Mouse (Mus musculus): Measurements from ENCODE around the gene Myof. TPM values are rescaled to one million over a fixed set of nuclear protein-coding genes. Genes with fewer than 3 reads are reported as not detected.
A peak's percentile ranks its signal among the peaks of the same experiment; 100 is the strongest.

The Myof gene
- polyA plus RNA-seq, 1 experiment from 2014 or later = 16.5 TPM

- Histone ChIP-seq H3K27me3 (no peaks in the 10 kb centered on the region), H3K4me3 (replicated peaks) (no peak overlapping the region), H3K9ac (no peak overlapping the region), H3K4me1 (no peaks in the 10 kb centered on the region), H3K9me3 (replicated peaks) (no peaks in the 10 kb centered on the region), H3K27ac (no peak overlapping the region), H3K36me3 (no peaks in the 10 kb centered on the region), H3K4me2 (no peak overlapping the region)
- no peak for ATAC-seq (replicated peaks; ENCODE audit: low FRiP score)
- WGBS = 71% methylated on average over 3 of the region's 3 CpGs
These were observed 118.1 kb downstream of the Myof start for GRCm38 (mm10) chr19:37925323-37925722.

DNA sequence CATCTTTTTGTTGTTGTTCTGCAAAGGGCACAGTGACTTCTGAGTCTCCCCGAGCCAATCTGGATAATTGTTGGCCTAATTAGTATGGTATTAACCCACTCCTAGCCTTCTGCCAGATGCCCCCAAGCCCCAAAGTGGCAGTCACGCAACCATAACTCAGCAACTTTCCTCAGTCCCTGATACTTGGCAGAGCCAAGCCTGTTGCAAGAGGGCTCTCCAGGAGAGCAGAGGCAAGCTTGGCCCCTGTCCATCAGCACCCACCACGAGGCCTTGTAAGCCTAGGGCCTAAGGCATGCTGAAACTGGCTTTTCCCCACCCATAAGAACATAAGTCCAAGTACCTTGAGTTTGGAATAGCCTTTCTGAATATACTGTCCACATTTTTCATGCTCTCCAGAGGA, 119.1 kb downstream of the Myof start:
- no peak for ATAC-seq (replicated peaks; ENCODE audit: low FRiP score)
- WGBS = 53% methylated on average over 3 of the region's 3 CpGs
- H3K9me3 ChIP-seq (replicated peaks) = no peaks in the 10 kb centered on the region
- no peak overlapping the region for H3K9ac ChIP-seq
- no peak overlapping the region for H3K27ac ChIP-seq
- 0 out of 2 replicates have a peak, but pooled peaks cover 4% of the 10 kb centered on the region for H3K36me3 ChIP-seq
- H3K27me3 ChIP-seq = no peaks in the 10 kb centered on the region
- no peak overlapping the region for H3K4me3 ChIP-seq (replicated peaks)
- no peak overlapping the region for H3K4me2 ChIP-seq
- H3K4me1 ChIP-seq = 0 out of 2 replicates have a peak, but pooled peaks cover 3% of the 10 kb centered on the region

GRCm38 (mm10) chr19:37921098-37921497, 122.3 kb downstream of the Myof start:
- ATAC-seq (replicated peaks; ENCODE audit: low FRiP score) = no peak

GRCm38 (mm10) chr19:37918515-37918932, 124.9 kb downstream of the Myof start:
- peak overlapping the region; percentile 27; the same call in 1 of the 2 replicates for H3K27ac ChIP-seq
- H3K36me3 ChIP-seq = peaks cover 8% of the 10 kb centered on the region; the same call in 1 of the 2 replicates
- no peaks in the 10 kb centered on the region for H3K27me3 ChIP-seq

More at GRCm38 (mm10) chr19:37921098-37921497, 122.3 kb downstream of the Myof start:
- Histone ChIP-seq H3K4me1 (0 out of 2 replicates have a peak, but pooled peaks cover 10% of the 10 kb centered on the region), H3K9me3 (replicated peaks) (no peaks in the 10 kb centered on the region), H3K4me3 (replicated peaks) (no peak overlapping the region), H3K27ac (no peak overlapping the region), H3K4me2 (no peak overlapping the region), H3K9ac (no peak overlapping the region), H3K36me3 (peaks cover 8% of the 10 kb centered on the region; the same call in 1 of the 2 replicates), H3K27me3 (no peaks in the 10 kb centered on the region)
- 51% methylated on average over 5 of the region's 5 CpGs for WGBS

GRCm38 (mm10) chr19:37914261-37914660, 129.1 kb downstream of the Myof start:
- 64% methylated on average over 4 of the region's 4 CpGs for WGBS
- H3K27ac ChIP-seq = no peak overlapping the region
- no peak for ATAC-seq (replicated peaks; ENCODE audit: low FRiP score)

More at GRCm38 (mm10) chr19:37918515-37918932, 124.9 kb downstream of the Myof start:
- peak; percentile 62; the same call in 1 of the 2 replicates for ATAC-seq (replicated peaks; ENCODE audit: low FRiP score)
- no peak overlapping the region for H3K9ac ChIP-seq
- H3K4me3 ChIP-seq (replicated peaks) = no peak overlapping the region
- H3K4me1 ChIP-seq = 0 out of 2 replicates have a peak, but pooled peaks cover 10% of the 10 kb centered on the region
- 44% methylated on average over 12 of the region's 12 CpGs for WGBS
- no peaks in the 10 kb centered on the region for H3K9me3 ChIP-seq (replicated peaks)
- no peak overlapping the region for H3K4me2 ChIP-seq

GRCm38 (mm10) chr19:37912501-37912900, 130.9 kb downstream of the Myof start:
- Histone ChIP-seq H3K27ac (no peak overlapping the region), H3K9ac (no peak overlapping the region), H3K4me3 (replicated peaks) (no peak overlapping the region), H3K27me3 (no peaks in the 10 kb centered on the region), H3K4me2 (no peak overlapping the region), H3K36me3 (peaks cover 8% of the 10 kb centered on the region; the same call in 1 of the 2 replicates), H3K9me3 (replicated peaks) (no peaks in the 10 kb centered on the region), H3K4me1 (peaks cover 10% of the 10 kb centered on the region)
- WGBS = 87% methylated on average over 6 of the region's 6 CpGs
- no peak for ATAC-seq (replicated peaks; ENCODE audit: low FRiP score)

More at GRCm38 (mm10) chr19:37914261-37914660, 129.1 kb downstream of the Myof start:
- no peak overlapping the region for H3K4me2 ChIP-seq
- H3K9ac ChIP-seq = no peak overlapping the region
- no peaks in the 10 kb centered on the region for H3K9me3 ChIP-seq (replicated peaks)
- H3K27me3 ChIP-seq = no peaks in the 10 kb centered on the region
- H3K36me3 ChIP-seq = peaks cover 8% of the 10 kb centered on the region; the same call in 1 of the 2 replicates
- H3K4me3 ChIP-seq (replicated peaks) = no peak overlapping the region
- H3K4me1 ChIP-seq = 0 out of 2 replicates have a peak, but pooled peaks cover 7% of the 10 kb centered on the region

GRCm38 (mm10) chr19:37909830-37910261, 133.5 kb downstream of the Myof start:
- Histone ChIP-seq H3K4me2 (no peak overlapping the region), H3K27ac (no peak overlapping the region), H3K4me3 (replicated peaks) (no peak overlapping the region), H3K9me3 (replicated peaks) (no peaks in the 10 kb centered on the region), H3K36me3 (peaks cover 4% of the 10 kb centered on the region; the same call in 1 of the 2 replicates), H3K4me1 (peaks cover 21% of the 10 kb centered on the region), H3K9ac (no peak overlapping the region), H3K27me3 (no peaks in the 10 kb centered on the region)
- 61% methylated on average over 5 of the region's 5 CpGs for WGBS
- ATAC-seq (replicated peaks; ENCODE audit: low FRiP score) = no peak

DNA sequence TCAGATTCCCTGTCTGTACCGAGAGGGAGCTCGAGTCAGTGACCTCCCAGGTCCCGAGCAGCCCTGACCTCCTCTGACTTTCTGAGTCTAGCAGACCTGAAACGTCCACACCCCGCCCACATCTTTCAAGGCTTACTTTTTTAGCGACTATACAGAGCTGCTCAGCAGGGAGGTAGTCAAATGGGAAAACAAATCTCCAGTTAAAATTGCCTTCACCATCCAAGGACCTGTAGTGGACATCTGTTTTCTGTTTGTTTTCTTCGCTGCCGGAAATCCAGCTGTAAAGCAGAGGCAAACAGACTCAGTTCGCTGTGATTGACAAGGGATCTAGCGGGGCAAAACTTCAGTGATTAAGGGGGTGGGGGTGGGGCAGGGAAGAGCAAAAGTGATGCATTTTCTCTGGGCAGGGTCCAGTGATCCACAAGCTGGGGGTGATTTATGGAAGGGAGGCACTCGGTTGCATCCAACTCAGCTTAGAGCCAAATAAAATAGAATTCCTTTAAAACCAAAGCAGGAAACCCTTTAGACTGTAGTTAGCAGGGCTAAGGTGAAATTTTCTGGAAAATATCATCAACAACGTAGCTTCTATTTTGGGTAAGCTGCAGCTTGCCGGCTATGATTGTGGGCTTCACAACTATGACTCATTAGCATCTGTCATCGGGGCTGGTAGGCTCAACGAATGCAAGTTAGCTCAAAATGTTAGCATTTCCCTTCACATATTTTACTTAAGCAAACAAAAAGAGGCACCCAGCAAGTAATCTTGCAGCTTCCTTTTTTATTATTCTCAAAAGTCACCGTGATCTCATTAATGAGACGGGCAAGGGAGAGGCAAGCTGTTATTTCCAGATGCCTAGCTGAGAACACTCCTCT, 135.7 kb downstream of the Myof start:
- Histone ChIP-seq H3K27ac (0 out of 2 replicates have a peak overlapping the region, but pooled peaks have one; percentile 58), H3K27me3 (no peaks in the 10 kb centered on the region), H3K4me2 (peak overlapping the region; percentile 34), H3K36me3 (peaks cover 4% of the 10 kb centered on the region; the same call in 1 of the 2 replicates), H3K9me3 (replicated peaks) (no peaks in the 10 kb centered on the region), H3K4me3 (replicated peaks) (no peak overlapping the region), H3K4me1 (peaks cover 21% of the 10 kb centered on the region), H3K9ac (no peak overlapping the region)
- 19% methylated on average over 17 of the region's 17 CpGs for WGBS
- ATAC-seq (replicated peaks; ENCODE audit: low FRiP score) = peak; percentile 72

- ATAC-seq (replicated peaks; ENCODE audit: low FRiP score) = no peak
- Histone ChIP-seq H3K27ac (0 out of 2 replicates have a peak overlapping the region, but pooled peaks have one; percentile 58), H3K36me3 (peaks cover 4% of the 10 kb centered on the region; the same call in 1 of the 2 replicates), H3K27me3 (no peaks in the 10 kb centered on the region), H3K4me2 (peak overlapping the region; percentile 34), H3K4me3 (replicated peaks) (no peak overlapping the region), H3K9me3 (replicated peaks) (no peaks in the 10 kb centered on the region), H3K9ac (no peak overlapping the region), H3K4me1 (peaks cover 21% of the 10 kb centered on the region)
- 41% methylated on average over 3 of the region's 3 CpGs for WGBS
These were observed 136.5 kb downstream of the Myof start for GRCm38 (mm10) chr19:37906916-37907315.

GRCm38 (mm10) chr19:37896081-37896480, 147.3 kb downstream of the Myof start:
- ATAC-seq (replicated peaks; ENCODE audit: low FRiP score) = no peak
- Histone ChIP-seq H3K4me3 (replicated peaks) (no peak overlapping the region), H3K36me3 (no peaks in the 10 kb centered on the region), H3K27me3 (no peaks in the 10 kb centered on the region), H3K9me3 (replicated peaks) (no peaks in the 10 kb centered on the region), H3K4me2 (no peak overlapping the region), H3K9ac (no peak overlapping the region), H3K4me1 (no peaks in the 10 kb centered on the region), H3K27ac (no peak overlapping the region)
- 33% methylated on average over 7 of the region's 7 CpGs for WGBS

DNA sequence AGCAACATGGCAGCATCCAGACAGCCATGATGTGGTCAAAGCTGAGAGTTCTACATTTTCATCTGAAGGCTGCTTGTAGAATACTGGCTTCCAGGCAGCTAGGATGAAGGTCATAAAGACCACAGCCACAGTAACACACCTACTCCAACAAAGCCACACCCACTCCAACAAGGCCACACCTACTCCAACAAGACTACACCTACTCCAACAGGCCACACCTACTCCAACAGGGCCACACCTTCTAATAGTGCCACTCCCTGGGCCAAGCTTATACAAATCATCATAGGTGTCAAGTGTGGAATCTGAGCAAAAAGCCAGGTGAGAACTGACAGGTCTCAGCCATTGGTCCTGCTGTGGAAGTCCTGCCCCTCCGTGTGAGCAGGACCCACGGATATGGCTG, 152.4 kb downstream of the Myof start:
- peaks cover 3% of the 10 kb centered on the region; the same call in 1 of the 2 replicates for H3K27me3 ChIP-seq
- no peak overlapping the region for H3K4me2 ChIP-seq
- H3K9ac ChIP-seq = no peak overlapping the region
- no peak for ATAC-seq (replicated peaks; ENCODE audit: low FRiP score)
- H3K9me3 ChIP-seq (replicated peaks) = no peaks in the 10 kb centered on the region
- H3K4me1 ChIP-seq = peaks cover 4% of the 10 kb centered on the region; the same call in 1 of the 2 replicates
- no peaks in the 10 kb centered on the region for H3K36me3 ChIP-seq
- WGBS = 86% methylated on average over 2 of the region's 2 CpGs
- no peak overlapping the region for H3K4me3 ChIP-seq (replicated peaks)
- no peak overlapping the region for H3K27ac ChIP-seq

All from kidney, embryonic 15.5 days (tissue).